Mouse (Mus musculus) liver, embryonic 14.5 days (tissue): ENCODE data around the gene Slc25a41. TPM values are rescaled to one million over a fixed set of nuclear protein-coding genes. Genes with fewer than 3 reads are reported as not detected.

ENCODE experiments used
- ATAC-seq: fragments of 200-750 bp; cut with Nextera tagmentation; 2 replicates; pipeline ENCODE4 v1.8.0; 2017; ENCODE audit warnings: moderate number of reproducible peaks, mild to moderate bottlenecking, moderate library complexity; ENCODE audit not compliant: insufficient read depth
- DNase-seq, 3 experiments: peaks; one replicate each; pipeline ENCODE4 v3.0.0-alpha.2; 2012 to 2013; ENCODE audit warnings: low read depth in 3 of 3, low spot score in 3 of 3
- H3K27ac ChIP-seq: fragments of 300-500 bp; sonication (generic); 2 replicates; pipeline ENCODE4 v1.5.1; 2014; ENCODE audit warnings: moderate library complexity, mild to moderate bottlenecking, control low read depth, inconsistent platforms
- H3K27me3 ChIP-seq: fragments of 300-500 bp; sonication (generic); 2 replicates; pipeline ENCODE4 v1.6.1; 2014; ENCODE audit warnings: mild to moderate bottlenecking, low read length, moderate library complexity; ENCODE audit not compliant: control insufficient read depth, insufficient read depth
- H3K36me3 ChIP-seq: fragments of 300-500 bp; sonication (generic); replicated peaks from 2 replicates; pipeline ENCODE4 v1.6.1; 2014; ENCODE audit warnings: low read depth; ENCODE audit not compliant: control insufficient read depth, insufficient read depth
- H3K4me1 ChIP-seq, 2 experiments: fragments of 200-500 bp in 1 of 2; fragments of 300-500 bp in 1 of 2; sonication (generic) in 1 of 2; replicated peaks; 2 replicates each; pipeline ENCODE4 v1.6.1; 2012 to 2014; ENCODE audit warnings: antibody characterized with exemption in 1 of 2, inconsistent platforms in 1 of 2, low read length in 1 of 2; ENCODE audit not compliant: control insufficient read depth in 2 of 2, insufficient read depth in 2 of 2
- H3K4me2 ChIP-seq: fragments of 300-500 bp; sonication (generic); 2 replicates; pipeline ENCODE4 v1.6.1; 2014; ENCODE audit warnings: low read depth, mild to moderate bottlenecking, control low read depth, moderate library complexity
- H3K4me3 ChIP-seq, 2 experiments: fragments of 200-500 bp in 1 of 2; fragments of 300-500 bp in 1 of 2; sonication (generic) in 1 of 2; 2 replicates each; pipeline ENCODE4 v1.5.1; 2012 to 2014; ENCODE audit warnings: low read depth in 2 of 2, low read length in 2 of 2, mild to moderate bottlenecking in 2 of 2, control low read depth in 1 of 2, inconsistent platforms in 1 of 2, moderate library complexity in 1 of 2; ENCODE audit not compliant: insufficient read depth in 1 of 2
- H3K9ac ChIP-seq: fragments of 300-500 bp; sonication (generic); replicated peaks from 2 replicates; pipeline ENCODE4 v1.6.1; 2014; ENCODE audit warnings: mild to moderate bottlenecking, control low read depth, moderate library complexity
- H3K9me3 ChIP-seq: fragments of 300-500 bp; sonication (generic); 2 replicates; pipeline ENCODE4 v1.6.1; 2016; ENCODE audit warnings: low read length, mixed read lengths; ENCODE audit not compliant: control insufficient read depth
- CTCF ChIP-seq: IDR thresholded peaks from 2 replicates; pipeline ENCODE4 v1.5.1; 2016; ENCODE audit warnings: antibody characterized with exemption, low read depth, control low read depth
- EP300 ChIP-seq: IDR thresholded peaks from 2 replicates; pipeline ENCODE4 v1.6.1; 2016; ENCODE audit warnings: antibody characterized with exemption, low read depth
- WGBS: fragments of 180-500 bp; shearing (Covaris S2); extraction: QIAGEN DNeasy Blood & Tissue Kit; methylation state at CpG from one replicate; pipeline ENCODE4 v1.1.7; 2014; ENCODE audit not compliant: insufficient replicate concordance; 5-methylcytosine and 5-hydroxymethylcytosine counted together
- polyA plus RNA-seq, 2 experiments: library from polyadenylated mRNA; depleted of rRNA in 1 of 2; stranded (reverse) in 1 of 2; unstranded in 1 of 2; fragments of >200 nt; fragmentation: Nextera tagmentation in 1 of 2; extraction: Ambion mirVana in 1 of 2; gene quantifications; 2 replicates each; pipeline versions ENCODE4 v1.2.1 to v1.2.3; 2012 to 2014

Gene Slc25a41
- polyA plus RNA-seq, 2 experiments, result not detected

- peak overlapping the region; percentile 80 for H3K27ac ChIP-seq
- TF ChIP-seq EP300, result peak; percentile 91
- TF ChIP-seq CTCF, result no peak
- H3K27me3 ChIP-seq, result no peaks in the 10 kb centered on the region
- ATAC-seq (peak; percentile 82), DNase-seq (peak in 2 of 3 experiments; percentile 65 to 66)
- H3K36me3 ChIP-seq, result peaks cover 31% of the 10 kb centered on the region
- no peaks in the 10 kb centered on the region for H3K9me3 ChIP-seq
- H3K4me1 ChIP-seq, result peaks cover 13 to 23% of the 10 kb centered on the region in 2 experiments
- H3K4me2 ChIP-seq, result peak overlapping the region; percentile 23
- 18% methylated on average over 2 of the region's 2 CpGs for WGBS
- H3K4me3 ChIP-seq, result no peak overlapping the region
- H3K9ac ChIP-seq, result peak overlapping the region; percentile 43
Measured at GRCm38 (mm10) chr17:57019693-57020092, 21.8 kb downstream of the Slc25a41 start.

- no peak for TF ChIP-seq EP300
- no peak for TF ChIP-seq CTCF
- Histone ChIP-seq H3K36me3 (peaks cover 16% of the 10 kb centered on the region), H3K9ac (peak overlapping the region; percentile 81; the same call in 1 of the 2 replicates), H3K4me1 (peaks cover 17 to 21% of the 10 kb centered on the region in 2 experiments), H3K27me3 (no peaks in the 10 kb centered on the region), H3K4me3 (peak overlapping the region; percentile 73 to 77), H3K27ac (peak overlapping the region; percentile 84), H3K9me3 (no peaks in the 10 kb centered on the region), H3K4me2 (peak overlapping the region; percentile 90)
- DNase-seq, result no peak
- 66% methylated on average over 13 of the region's 13 CpGs for WGBS
- ATAC-seq, result no peak
Measured at GRCm38 (mm10) chr17:57012245-57012795, 29.1 kb downstream of the Slc25a41 start.

- ATAC-seq (peak; percentile 87), DNase-seq (peak; percentile 93 to 97 (median 94))
- H3K4me1 ChIP-seq, result peaks cover 17 to 21% of the 10 kb centered on the region in 2 experiments
- H3K27me3 ChIP-seq, result no peaks in the 10 kb centered on the region
- 2% methylated on average over 51 of the region's 51 CpGs for WGBS
- peak within 1 kb of the TSS; percentile 84 for H3K27ac ChIP-seq
- peak within 1 kb of the TSS; percentile 73 to 93 for H3K4me3 ChIP-seq
- peaks cover 21% of the 10 kb centered on the region for H3K36me3 ChIP-seq
- TF ChIP-seq CTCF, result peak; percentile 35
- TF ChIP-seq EP300, result no peak; the same call in 1 of the 2 replicates
- peak within 1 kb of the TSS; percentile 90 for H3K4me2 ChIP-seq
- H3K9me3 ChIP-seq, result no peaks in the 10 kb centered on the region
- H3K9ac ChIP-seq, result peak within 1 kb of the TSS; percentile 92
Measured at GRCm38 (mm10) chr17:57011236-57012141, 30.0 kb downstream of the Slc25a41 start, which contains the start of the genes Gtf2f1 and Gm17949. Gene Gtf2f1 (minus strand): TSS chr17:57011288. Gene Gm17949 (plus strand): TSS chr17:57011469.

GRCm38 (mm10) chr17:57010911-57011235 is 30.6 kb downstream of the Slc25a41 start:
- peaks cover 17 to 19% of the 10 kb centered on the region in 2 experiments for H3K4me1 ChIP-seq
- no peaks in the 10 kb centered on the region for H3K27me3 ChIP-seq
- no peak for DNase-seq
- peak overlapping the region; percentile 84 for H3K27ac ChIP-seq
- H3K4me2 ChIP-seq, result peak overlapping the region; percentile 90
- H3K9me3 ChIP-seq, result no peaks in the 10 kb centered on the region
- TF ChIP-seq CTCF, result no peak
- no peak; the same call in 1 of the 2 replicates for TF ChIP-seq EP300
- peak; percentile 56 for ATAC-seq
- H3K4me3 ChIP-seq, result peak overlapping the region; percentile 73 to 93
- peak overlapping the region; percentile 92 for H3K9ac ChIP-seq
- H3K36me3 ChIP-seq, result peaks cover 27% of the 10 kb centered on the region
- WGBS, result 0% methylated on average over 19 of the region's 19 CpGs
